14 mouse cellular contexts compared by ENCODE assay signal in genomic region chr5:32403082-32403953, GRCm38 (mm10). TPM values are rescaled to one million over a fixed set of nuclear protein-coding genes. Genes with fewer than 3 reads are reported as not detected.
DNase-seq lines count a peak whose midpoint lies in the region; ATAC-seq and TF ChIP-seq lines count a peak whose summit lies in the region.
"Had no signal": no experiment of that assay in that cellular context is flagged by ENCODE, and none has a peak within 500 bp of the region (broad histone marks: within the 10 kb centered on the region; RNA-seq: fewer than 3 reads in every experiment).

No protein-coding gene starts in this region.

- no peak overlapping the region for H3K4me3 ChIP-seq in forebrain, embryonic 14.5 days (ENCODE audit: low read depth, low read length)
- H3K4me3 ChIP-seq in forebrain, embryonic 13.5 days, result no peak overlapping the region
- no peak overlapping the region for H3K4me3 ChIP-seq in kidney, postnatal 0 days (replicated peaks; ENCODE audit: low read depth, low read length)
- H3K4me3 ChIP-seq in stomach, postnatal 0 days (ENCODE audit: low read depth, low read length), result no peak overlapping the region
- H3K4me3 ChIP-seq: heart, adult 2 months had no signal

- TF ChIP-seq CTCF in kidney, postnatal 0 days (IDR thresholded peaks at IDR 0.05; ENCODE audit: low read depth), result no peak
- TF ChIP-seq CTCF in stomach, postnatal 0 days (IDR thresholded peaks at IDR 0.05; ENCODE audit: low read depth), result no peak

- DNase-seq in forebrain, embryonic 14.5 days (ENCODE audit: low spot score), result peak; percentile 12
- DNase-seq in kidney, postnatal 0 days (ENCODE audit: low spot score), result peak; percentile 82
- DNase-seq in kidney, postnatal 10 days, result no peak
- peak; percentile 45 to 65 for DNase-seq in right cerebral cortex, postnatal 10 days (ENCODE audit: low spot score in 2 of 2)
- no peak for DNase-seq in right cerebral cortex, postnatal 4 days
- DNase-seq in stomach, postnatal 0 days (ENCODE audit: low spot score), result no peak
- DNase-seq in gastrocnemius, postnatal 10 days, result no peak
- DNase-seq: cerebellum, postnatal 14 days; heart, adult 2 months; heart, postnatal 4 days; liver; thymus, adult 2 months had no signal

- H3K27me3 ChIP-seq in forebrain, embryonic 14.5 days (replicated peaks; ENCODE audit: control insufficient read depth, insufficient read depth, low read length), result no peaks in the 10 kb centered on the region
- no peaks in the 10 kb centered on the region for H3K27me3 ChIP-seq in forebrain, embryonic 13.5 days
- H3K27me3 ChIP-seq in kidney, postnatal 0 days (ENCODE audit: insufficient read depth, low read length), result no peaks in the 10 kb centered on the region
- no peaks in the 10 kb centered on the region for H3K27me3 ChIP-seq in stomach, postnatal 0 days (ENCODE audit: control insufficient read depth, insufficient read depth, low read length)

- H3K9me3 ChIP-seq in forebrain, embryonic 14.5 days (replicated peaks; ENCODE audit: control insufficient read depth, low read length), result no peaks in the 10 kb centered on the region
- no peaks in the 10 kb centered on the region for H3K9me3 ChIP-seq in forebrain, embryonic 13.5 days (replicated peaks)
- no peaks in the 10 kb centered on the region for H3K9me3 ChIP-seq in kidney, postnatal 0 days (replicated peaks; ENCODE audit: low read length)
- no peaks in the 10 kb centered on the region for H3K9me3 ChIP-seq in stomach, postnatal 0 days (ENCODE audit: control insufficient read depth, low read length)

- H3K36me3 ChIP-seq in forebrain, embryonic 14.5 days (ENCODE audit: control insufficient read depth, insufficient read depth, low read length), result no peaks in the 10 kb centered on the region
- no peaks in the 10 kb centered on the region for H3K36me3 ChIP-seq in forebrain, embryonic 13.5 days (ENCODE audit: poor library complexity, severe bottlenecking)
- H3K36me3 ChIP-seq in kidney, postnatal 0 days (ENCODE audit: insufficient read depth, low read length), result no peaks in the 10 kb centered on the region
- H3K36me3 ChIP-seq in stomach, postnatal 0 days (ENCODE audit: control insufficient read depth, insufficient read depth, low read length), result no peaks in the 10 kb centered on the region

- H3K27ac ChIP-seq in forebrain, embryonic 14.5 days (ENCODE audit: low read depth, low read length), result no peak overlapping the region
- H3K27ac ChIP-seq in forebrain, embryonic 13.5 days, result no peak overlapping the region
- H3K27ac ChIP-seq in kidney, postnatal 0 days, result no peak overlapping the region
- H3K27ac ChIP-seq in stomach, postnatal 0 days (replicated peaks), result no peak overlapping the region; the same call in 1 of the 2 replicates
- H3K27ac ChIP-seq: heart, adult 2 months; macrophage had no signal

- WGBS in forebrain, embryonic 14.5 days, result 76% methylated on average over 9 of the region's 9 CpGs
- WGBS in forebrain, embryonic 13.5 days, result 80% methylated on average over 9 of the region's 9 CpGs
- WGBS in kidney, postnatal 0 days, result 36% methylated on average over 9 of the region's 9 CpGs
- 46% methylated on average over 9 of the region's 9 CpGs for WGBS in stomach, postnatal 0 days

- no peak for ATAC-seq in forebrain, embryonic 14.5 days
- ATAC-seq in forebrain, embryonic 13.5 days, result no peak
- ATAC-seq in kidney, postnatal 0 days (replicated peaks; ENCODE audit: low FRiP score, low read depth), result peak; percentile 63
- ATAC-seq in stomach, postnatal 0 days (ENCODE audit: low FRiP score, low TSS enrichment), result peak; percentile 34

- no peak overlapping the region for H3K9ac ChIP-seq in forebrain, embryonic 14.5 days (ENCODE audit: low read length)
- H3K9ac ChIP-seq in forebrain, embryonic 13.5 days, result no peak overlapping the region
- H3K9ac ChIP-seq in kidney, postnatal 0 days (ENCODE audit: low read depth, low read length), result no peak overlapping the region
- no peak overlapping the region for H3K9ac ChIP-seq in stomach, postnatal 0 days (ENCODE audit: low read length)

- TF ChIP-seq EP300 in stomach, postnatal 0 days (optimal IDR thresholded peaks at IDR 0.05), result no peak

- H3K4me1 ChIP-seq in forebrain, embryonic 14.5 days (ENCODE audit: control insufficient read depth, insufficient read depth, low read length), result no peaks in the 10 kb centered on the region
- peaks cover 7% of the 10 kb centered on the region; the same call in 1 of the 2 replicates for H3K4me1 ChIP-seq in forebrain, embryonic 13.5 days
- H3K4me1 ChIP-seq in kidney, postnatal 0 days (replicated peaks; ENCODE audit: insufficient read depth, low read length), result no peaks in the 10 kb centered on the region
- peaks cover 1% of the 10 kb centered on the region; the same call in 1 of the 2 replicates for H3K4me1 ChIP-seq in stomach, postnatal 0 days (replicated peaks; ENCODE audit: control insufficient read depth, insufficient read depth)

- H3K4me2 ChIP-seq in forebrain, embryonic 14.5 days (ENCODE audit: low read length), result no peak overlapping the region
- H3K4me2 ChIP-seq in forebrain, embryonic 13.5 days, result no peak overlapping the region
- no peak overlapping the region for H3K4me2 ChIP-seq in kidney, postnatal 0 days (ENCODE audit: low read length)
- H3K4me2 ChIP-seq in stomach, postnatal 0 days (replicated peaks; ENCODE audit: low read depth), result no peak overlapping the region

RNA-seq across cellular contexts. Expression of gene Ppp1cb, which starts 55.3 kb away (rescaled TPM):
- 259 and 279 TPM in 2 replicates for polyA plus RNA-seq in forebrain, embryonic 14.5 days (2014; fragmentation: Nextera tagmentation; extraction: Ambion mirVana)
- polyA plus RNA-seq in forebrain, embryonic 13.5 days (2015; fragmentation: Nextera tagmentation; extraction: Ambion mirVana), result 213 and 246 TPM in 2 replicates
- 223 and 226 TPM in 2 replicates for polyA plus RNA-seq in kidney, postnatal 0 days (2015; fragmentation: Nextera tagmentation; extraction: Ambion mirVana)
- 182 and 193 TPM in 2 replicates for polyA plus RNA-seq in stomach, postnatal 0 days (2015; fragmentation: Nextera tagmentation; extraction: Ambion mirVana)
- 100 to 1,000 TPM; 353 to 365 TPM for total RNA-seq in gastrocnemius, postnatal 10 days (2021)

Comparison
In these comparisons a context has a peak if more than half of its experiments do, and no peak if none do; other contexts are left out.
1. DNase-seq: peak in forebrain, embryonic 14.5 days (single experiment), kidney, postnatal 0 days (single experiment) and right cerebral cortex, postnatal 10 days (2 of 2); none in kidney, postnatal 10 days (single experiment), right cerebral cortex, postnatal 4 days (single experiment), stomach, postnatal 0 days (single experiment) and gastrocnemius, postnatal 10 days (single experiment).
2. ATAC-seq: peak in kidney, postnatal 0 days (single experiment) and stomach, postnatal 0 days (single experiment); none in forebrain, embryonic 14.5 days (single experiment) and forebrain, embryonic 13.5 days (single experiment).